ENCODE assay signal across 12 mouse cellular contexts in genomic region chr4:59349425-59350185, GRCm38 (mm10).
DNase-seq lines count a peak whose midpoint lies in the region; ATAC-seq lines count a peak whose summit lies in the region.
"Had no signal": no experiment of that assay in that cellular context is flagged by ENCODE, and none has a peak within 500 bp of the region (broad histone marks: within the 10 kb centered on the region; RNA-seq: fewer than 3 reads in every experiment).

No protein-coding gene starts in this region.

- no peak overlapping the region for H3K4me3 ChIP-seq in heart, embryonic 15.5 days
- H3K4me3 ChIP-seq in heart, embryonic 10.5 days: no peak overlapping the region
- H3K4me3 ChIP-seq in liver, embryonic 12.5 days: no peak overlapping the region
- H3K4me3 ChIP-seq in hindbrain, embryonic 11.5 days (ENCODE audit: low read depth, low read length): no peak overlapping the region
- H3K4me3 ChIP-seq: intestine, embryonic 15.5 days had no signal

- H3K9me3 ChIP-seq in heart, embryonic 15.5 days (replicated peaks): no peaks in the 10 kb centered on the region
- no peaks in the 10 kb centered on the region for H3K9me3 ChIP-seq in heart, embryonic 10.5 days
- H3K9me3 ChIP-seq in liver, embryonic 12.5 days (replicated peaks): no peaks in the 10 kb centered on the region
- H3K9me3 ChIP-seq in hindbrain, embryonic 11.5 days (ENCODE audit: control insufficient read depth, low read length): no peaks in the 10 kb centered on the region
- H3K9me3 ChIP-seq: intestine, embryonic 15.5 days had no signal

- no peak for ATAC-seq in heart, embryonic 15.5 days (replicated peaks; ENCODE audit: insufficient number of reproducible peaks, insufficient read depth, low FRiP score, low read depth)
- no peak for ATAC-seq in liver, embryonic 12.5 days
- peak; percentile 68 for ATAC-seq in megakaryocyte-erythroid progenitor cell, adult 5-6 weeks (replicated peaks; ENCODE audit: low FRiP score, low TSS enrichment, poor library complexity, severe bottlenecking)
- ATAC-seq in hindbrain, embryonic 11.5 days (ENCODE audit: low FRiP score): no peak
- ATAC-seq: intestine, embryonic 15.5 days had no signal

- 0 out of 2 replicates have a peak overlapping the region, but pooled peaks have one; percentile 10 for H3K27ac ChIP-seq in heart, embryonic 15.5 days
- no peak overlapping the region for H3K27ac ChIP-seq in heart, embryonic 10.5 days
- H3K27ac ChIP-seq in liver, embryonic 12.5 days: no peak overlapping the region
- H3K27ac ChIP-seq in hindbrain, embryonic 11.5 days (ENCODE audit: low read depth, low read length): no peak overlapping the region
- H3K27ac ChIP-seq: intestine, embryonic 15.5 days had no signal

- no peaks in the 10 kb centered on the region for H3K36me3 ChIP-seq in heart, embryonic 15.5 days
- H3K36me3 ChIP-seq in heart, embryonic 10.5 days: no peaks in the 10 kb centered on the region
- peaks cover 45% of the 10 kb centered on the region for H3K36me3 ChIP-seq in liver, embryonic 12.5 days
- no peaks in the 10 kb centered on the region for H3K36me3 ChIP-seq in hindbrain, embryonic 11.5 days (ENCODE audit: control insufficient read depth, insufficient read depth, low read length)
- H3K36me3 ChIP-seq: intestine, embryonic 15.5 days had no signal

- WGBS in heart, embryonic 15.5 days: 21% methylated on average over 7 of the region's 7 CpGs
- 46% methylated on average over 7 of the region's 7 CpGs for WGBS in heart, embryonic 10.5 days
- 72% methylated on average over 7 of the region's 7 CpGs for WGBS in liver, embryonic 12.5 days (ENCODE audit: insufficient replicate concordance)
- 87% methylated on average over 7 of the region's 7 CpGs for WGBS in hindbrain, embryonic 11.5 days

- no peak for DNase-seq in heart, embryonic 10.5 days (ENCODE audit: low spot score)
- DNase-seq in liver: peak; percentile 30
- DNase-seq in MN1 (ENCODE audit: low spot score): peak; percentile 58
- DNase-seq in hindbrain, embryonic 11.5 days (ENCODE audit: low spot score): no peak
- DNase-seq: adrenal gland, postnatal 10 days; cerebellum, adult 11-12 months; embryo, embryonic 11 days; layer of hippocampus, adult 9-11 months had no signal

- H3K4me2 ChIP-seq in heart, embryonic 15.5 days: no peak overlapping the region
- no peak overlapping the region for H3K4me2 ChIP-seq in liver, embryonic 12.5 days
- no peak overlapping the region for H3K4me2 ChIP-seq in hindbrain, embryonic 11.5 days (replicated peaks; ENCODE audit: low read depth, low read length)
- H3K4me2 ChIP-seq: intestine, embryonic 15.5 days had no signal

- H3K9ac ChIP-seq in heart, embryonic 15.5 days: no peak overlapping the region
- no peak overlapping the region for H3K9ac ChIP-seq in liver, embryonic 12.5 days
- H3K9ac ChIP-seq in hindbrain, embryonic 11.5 days (ENCODE audit: low read depth, low read length): no peak overlapping the region
- H3K9ac ChIP-seq: intestine, embryonic 15.5 days had no signal

- peaks cover 9% of the 10 kb centered on the region for H3K4me1 ChIP-seq in heart, embryonic 15.5 days (replicated peaks)
- H3K4me1 ChIP-seq in heart, embryonic 10.5 days: peaks cover 9% of the 10 kb centered on the region; the same call in 1 of the 2 replicates
- H3K4me1 ChIP-seq in liver, embryonic 12.5 days: peaks cover 4% of the 10 kb centered on the region; the same call in 1 of the 2 replicates
- no peaks in the 10 kb centered on the region for H3K4me1 ChIP-seq in hindbrain, embryonic 11.5 days (replicated peaks; ENCODE audit: control insufficient read depth, insufficient read depth, low read length)
- H3K4me1 ChIP-seq: intestine, embryonic 15.5 days had no signal

- H3K27me3 ChIP-seq in heart, embryonic 15.5 days: no peaks in the 10 kb centered on the region
- no peaks in the 10 kb centered on the region for H3K27me3 ChIP-seq in heart, embryonic 10.5 days (ENCODE audit: insufficient read depth, poor library complexity, severe bottlenecking)
- H3K27me3 ChIP-seq in liver, embryonic 12.5 days (replicated peaks): no peaks in the 10 kb centered on the region
- H3K27me3 ChIP-seq in hindbrain, embryonic 11.5 days (ENCODE audit: control insufficient read depth, insufficient read depth, low read length): no peaks in the 10 kb centered on the region
- H3K27me3 ChIP-seq: intestine, embryonic 15.5 days had no signal

Comparison
In these comparisons a context has a peak if more than half of its experiments do, and no peak if none do; other contexts are left out.
1. DNase-seq: peak in liver (single experiment) and MN1 (single experiment); none in heart, embryonic 10.5 days (single experiment) and hindbrain, embryonic 11.5 days (single experiment).